Mouse (Mus musculus): ENCODE data around the gene Lpar3. TPM values are rescaled to one million over a fixed set of nuclear protein-coding genes. Genes with fewer than 3 reads are reported as not detected.

Lpar3 gene
- polyA plus RNA-seq, 1 experiment: 1.7 TPM

GRCm38 (mm10) chr3:146255123-146255522 is 34.4 kb downstream of the Lpar3 start:
- DNase-seq (ENCODE audit: extremely low spot score in 1 of 2, low spot score in 1 of 2): no peak

GRCm38 (mm10) chr3:146257483-146258122 is 36.8 kb downstream of the Lpar3 start:
- DNase-seq (ENCODE audit: extremely low spot score in 1 of 2, low spot score in 1 of 2): no peak

- no peak for DNase-seq (ENCODE audit: extremely low spot score in 1 of 2, low spot score in 1 of 2)
These were observed 39.4 kb downstream of the Lpar3 start for GRCm38 (mm10) chr3:146260203-146260602.

GRCm38 (mm10) chr3:146260845-146261244 is 40.1 kb downstream of the Lpar3 start:
- no peak for DNase-seq (ENCODE audit: extremely low spot score in 1 of 2, low spot score in 1 of 2)

- DNase-seq (ENCODE audit: extremely low spot score in 1 of 2, low spot score in 1 of 2): no peak
These were observed 41.8 kb downstream of the Lpar3 start for GRCm38 (mm10) chr3:146262536-146262935.

- DNase-seq (ENCODE audit: extremely low spot score in 1 of 2, low spot score in 1 of 2): no peak
These were observed 43.4 kb downstream of the Lpar3 start for GRCm38 (mm10) chr3:146264146-146264545.

- no peak for DNase-seq (ENCODE audit: extremely low spot score in 1 of 2, low spot score in 1 of 2)
These were observed 44.9 kb downstream of the Lpar3 start for GRCm38 (mm10) chr3:146265545-146266130.

- DNase-seq (ENCODE audit: extremely low spot score in 1 of 2, low spot score in 1 of 2): peak; percentile 39 to 63
These were observed 47.5 kb downstream of the Lpar3 start for GRCm38 (mm10) chr3:146268024-146268801.

GRCm38 (mm10) chr3:146274503-146274902 is 53.7 kb downstream of the Lpar3 start:
- DNase-seq (ENCODE audit: extremely low spot score in 1 of 2, low spot score in 1 of 2): no peak

- peak in 1 of 2 experiments; percentile 16 for DNase-seq (ENCODE audit: extremely low spot score in 1 of 2, low spot score in 1 of 2)
These were observed 54.7 kb downstream of the Lpar3 start for GRCm38 (mm10) chr3:146275360-146276025.

GRCm38 (mm10) chr3:146276026-146276409 is 55.3 kb downstream of the Lpar3 start:
- DNase-seq (ENCODE audit: extremely low spot score in 1 of 2, low spot score in 1 of 2): no peak

GRCm38 (mm10) chr3:146276991-146277390 is 56.2 kb downstream of the Lpar3 start:
- no peak for DNase-seq (ENCODE audit: extremely low spot score in 1 of 2, low spot score in 1 of 2)

- peak; percentile 16 to 60 for DNase-seq (ENCODE audit: extremely low spot score in 1 of 2, low spot score in 1 of 2)
These were observed 56.7 kb downstream of the Lpar3 start for GRCm38 (mm10) chr3:146277456-146277855.

GRCm38 (mm10) chr3:146278195-146279140 is 57.7 kb downstream of the Lpar3 start:
- DNase-seq (ENCODE audit: extremely low spot score in 1 of 2, low spot score in 1 of 2): no peak

GRCm38 (mm10) chr3:146283732-146284361 is 63.1 kb downstream of the Lpar3 start:
- DNase-seq (ENCODE audit: extremely low spot score in 1 of 2, low spot score in 1 of 2): no peak

GRCm38 (mm10) chr3:146286118-146286517 is 65.4 kb downstream of the Lpar3 start:
- peak in 1 of 2 experiments; percentile 32 for DNase-seq (ENCODE audit: extremely low spot score in 1 of 2, low spot score in 1 of 2)

- DNase-seq (ENCODE audit: extremely low spot score in 1 of 2, low spot score in 1 of 2): no peak
These were observed 71.2 kb downstream of the Lpar3 start for GRCm38 (mm10) chr3:146291928-146292327.

GRCm38 (mm10) chr3:146292515-146292914 is 71.8 kb downstream of the Lpar3 start:
- no peak for DNase-seq (ENCODE audit: extremely low spot score in 1 of 2, low spot score in 1 of 2)

- no peak for DNase-seq (ENCODE audit: extremely low spot score in 1 of 2, low spot score in 1 of 2)
These were observed 81.7 kb downstream of the Lpar3 start for GRCm38 (mm10) chr3:146302451-146302850.

GRCm38 (mm10) chr3:146303194-146303593 is 82.4 kb downstream of the Lpar3 start:
- no peak for DNase-seq (ENCODE audit: extremely low spot score in 1 of 2, low spot score in 1 of 2)

Measured in frontal cortex, adult 2 months (tissue).